Mouse (Mus musculus) liver, embryonic 16.5 days (tissue): ENCODE results near the gene Aspn. TPM values are rescaled to one million over a fixed set of nuclear protein-coding genes. Genes with fewer than 3 reads are reported as not detected.
A peak's percentile ranks its signal among the peaks of the same experiment; 100 is the strongest.

Experiments
- ATAC-seq: fragments of 200-750 bp; cut with Nextera tagmentation; 2 replicates; pipeline ENCODE4 v1.8.0; 2017; ENCODE audit warnings: low read depth, mild to moderate bottlenecking, moderate number of reproducible peaks, moderate library complexity
- H3K27ac ChIP-seq: fragments of 300-500 bp; sonication (generic); 2 replicates; pipeline ENCODE4 v1.5.1; 2014; ENCODE audit warnings: mild to moderate bottlenecking, low read length
- H3K27me3 ChIP-seq: fragments of 300-500 bp; sonication (generic); 2 replicates; pipeline ENCODE4 v1.6.1; 2014; ENCODE audit warnings: low read depth, low read length, mixed read lengths; ENCODE audit not compliant: control insufficient read depth, insufficient read depth
- H3K36me3 ChIP-seq: fragments of 300-500 bp; sonication (generic); 2 replicates; pipeline ENCODE4 v1.6.1; 2014; ENCODE audit warnings: mild to moderate bottlenecking; ENCODE audit not compliant: control insufficient read depth, insufficient read depth
- H3K4me1 ChIP-seq: fragments of 300-500 bp; sonication (generic); 2 replicates; pipeline ENCODE4 v1.6.1; 2014; ENCODE audit warnings: low read depth, low read length, mixed read lengths; ENCODE audit not compliant: control insufficient read depth
- H3K4me2 ChIP-seq: fragments of 300-500 bp; sonication (generic); 2 replicates; pipeline ENCODE4 v1.6.1; 2014; ENCODE audit warnings: low read depth, low read length, mixed read lengths
- H3K4me3 ChIP-seq: fragments of 300-500 bp; sonication (generic); 2 replicates; pipeline ENCODE4 v1.5.1; 2014; ENCODE audit warnings: low read depth, mild to moderate bottlenecking, low read length
- H3K9ac ChIP-seq: fragments of 300-500 bp; sonication (generic); 2 replicates; pipeline ENCODE4 v1.6.1; 2014; ENCODE audit warnings: low read depth, low read length
- H3K9me3 ChIP-seq: fragments of 300-500 bp; sonication (generic); replicated peaks from 2 replicates; pipeline ENCODE4 v1.6.1; 2016; ENCODE audit warnings: low read length; ENCODE audit not compliant: control insufficient read depth
- WGBS: fragments of 180-500 bp; shearing (Covaris S2); extraction: QIAGEN DNeasy Blood & Tissue Kit; methylation state at CpG from one replicate; pipeline ENCODE4 v1.1.7; 2014; ENCODE audit not compliant: insufficient replicate concordance; 5-methylcytosine and 5-hydroxymethylcytosine counted together
- polyA plus RNA-seq: library from polyadenylated mRNA; unstranded; fragments of >200 nt; fragmentation: Nextera tagmentation; extraction: Ambion mirVana; gene quantifications from 2 replicates; pipeline ENCODE4 v1.2.1, GENCODE M21; 2015

Gene Aspn
- polyA plus RNA-seq, 1 experiment from 2014 or later, result 1.5 TPM

DNA sequence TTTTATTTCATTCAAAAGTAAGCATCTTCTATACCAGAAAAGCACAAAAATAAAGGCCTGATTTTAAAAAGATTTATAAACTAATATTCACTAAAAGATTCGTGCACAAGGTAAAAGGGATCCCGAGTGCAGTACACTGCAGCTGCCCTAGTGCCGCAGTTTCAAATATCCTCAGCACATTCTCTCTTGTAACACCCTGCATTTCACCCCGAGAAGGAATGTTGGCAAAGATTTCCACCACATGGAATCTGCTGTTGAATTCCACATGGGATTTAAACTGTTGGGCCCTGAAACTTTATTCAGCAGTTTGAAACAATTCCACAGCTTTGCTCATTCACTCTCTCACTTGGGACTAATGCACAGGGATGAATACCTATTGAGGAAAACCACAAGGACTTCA is 63.5 kb downstream of the Aspn start, which contains the start of gene Ogn:
TSS of gene Ogn (plus strand) at position 333 of the 400 bp plus-strand sequence.
- ATAC-seq, result no peak
- WGBS, result 81% methylated on average over 4 of the region's 4 CpGs
- no peak within 1 kb of the TSS for H3K9ac ChIP-seq

DNA sequence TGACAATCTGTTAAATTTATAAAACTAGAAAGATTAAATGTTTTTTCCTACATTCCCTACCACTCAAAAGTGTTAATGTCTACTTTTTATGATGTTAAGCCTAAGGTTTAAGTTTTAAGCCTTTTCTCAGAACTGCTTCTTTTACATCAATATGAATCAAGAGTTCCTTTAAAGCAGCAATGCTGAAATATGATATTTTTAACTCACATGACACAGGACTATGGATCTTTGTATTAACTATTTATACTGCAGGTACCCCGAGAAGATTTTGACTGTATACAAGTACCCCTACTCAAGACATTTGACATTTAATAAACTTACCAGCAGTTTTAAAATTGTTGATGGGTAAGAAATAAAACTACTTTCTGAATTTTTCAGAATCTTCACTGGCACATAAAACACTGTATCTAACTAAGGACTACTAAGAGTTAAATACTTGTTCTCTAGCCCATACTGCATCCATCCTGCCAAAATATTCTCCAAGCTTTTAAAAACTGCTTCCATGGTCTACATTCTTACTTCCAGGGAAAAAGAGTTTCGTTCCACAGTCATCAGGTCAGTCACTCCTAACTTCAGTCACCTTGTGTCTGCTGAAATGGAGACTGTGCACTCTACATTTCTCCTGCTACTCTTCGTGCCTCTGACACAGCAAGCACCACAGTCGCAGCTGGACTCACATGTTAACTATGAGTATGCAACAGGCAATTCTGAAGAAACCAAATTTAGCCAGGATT is 64.5 kb downstream of the Aspn start:
- Histone ChIP-seq H3K9ac (no peak overlapping the region), H3K4me2 (no peak overlapping the region), H3K4me1 (no peaks in the 10 kb centered on the region), H3K4me3 (no peak overlapping the region), H3K9me3 (no peaks in the 10 kb centered on the region), H3K36me3 (no peaks in the 10 kb centered on the region), H3K27me3 (no peaks in the 10 kb centered on the region), H3K27ac (no peak overlapping the region)
- WGBS, result 76% methylated on average over 4 of the region's 4 CpGs
- no peak for ATAC-seq

More for the DNA sequence above, 63.5 kb downstream of the Aspn start, which contains the start of gene Ogn:
- no peak within 1 kb of the TSS for H3K27ac ChIP-seq
- no peaks in the 10 kb centered on the region for H3K27me3 ChIP-seq
- H3K4me3 ChIP-seq, result no peak within 1 kb of the TSS
- no peaks in the 10 kb centered on the region for H3K36me3 ChIP-seq
- no peak within 1 kb of the TSS for H3K4me2 ChIP-seq
- H3K4me1 ChIP-seq, result no peaks in the 10 kb centered on the region
- H3K9me3 ChIP-seq, result no peaks in the 10 kb centered on the region

DNA sequence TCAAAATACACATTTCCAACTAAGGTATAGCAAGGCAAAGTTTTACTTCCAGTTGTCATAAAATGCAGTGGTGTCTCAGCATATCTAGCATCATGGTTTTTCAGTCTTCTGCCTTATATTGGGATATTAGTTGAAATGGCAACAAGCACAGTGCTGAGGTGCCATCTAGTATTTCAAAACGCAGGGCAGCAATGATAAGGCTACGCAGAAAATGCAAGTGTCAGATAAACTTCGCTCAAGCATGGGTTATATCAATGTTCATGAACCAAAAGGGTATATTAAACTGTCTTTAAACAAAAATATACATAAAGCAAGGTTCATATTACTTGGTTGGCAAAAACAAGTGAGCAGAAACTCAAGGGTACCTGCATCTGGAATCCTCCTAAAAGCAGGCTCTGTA is 72.8 kb downstream of the Aspn start:
- H3K36me3 ChIP-seq, result no peaks in the 10 kb centered on the region
- peak overlapping the region; percentile 19; the same call in 1 of the 2 replicates for H3K4me2 ChIP-seq
- H3K27me3 ChIP-seq, result no peaks in the 10 kb centered on the region
- WGBS, result 20% methylated on average over 3 of the region's 3 CpGs
- peaks cover 10% of the 10 kb centered on the region for H3K4me1 ChIP-seq
- ATAC-seq, result peak; percentile 70
- no peak overlapping the region for H3K4me3 ChIP-seq
- H3K9ac ChIP-seq, result no peak overlapping the region
- peak overlapping the region; percentile 33; the same call in 1 of the 2 replicates for H3K27ac ChIP-seq
- H3K9me3 ChIP-seq, result no peaks in the 10 kb centered on the region

Other genes with a start within 250 kb of the Aspn start
- gene Fgd3, start 224.1 kb upstream of the Aspn start, polyA plus RNA-seq, result 0.67 and 0.70 TPM in 2 replicates
- gene Bicd2, start 202.9 kb upstream of the Aspn start, polyA plus RNA-seq, result 6.3 and 6.5 TPM in 2 replicates
- gene Ippk, start 123.2 kb upstream of the Aspn start, polyA plus RNA-seq, result 6.6 and 6.8 TPM in 2 replicates
- 0.62 and 0.68 TPM in 2 replicates for gene Tes3-ps, start 51.1 kb upstream of the Aspn start, polyA plus RNA-seq
- gene Ecm2, start 39.6 kb upstream of the Aspn start, polyA plus RNA-seq, result 0.36 and 0.38 TPM in 2 replicates
- 0.39 and 0.67 TPM in 2 replicates for gene Omd, start 38.0 kb downstream of the Aspn start, polyA plus RNA-seq
- gene Ogn, start 63.6 kb downstream of the Aspn start, polyA plus RNA-seq, result 2.5 and 4.1 TPM in 2 replicates
- gene Cenpp, start 108.3 kb downstream of the Aspn start, polyA plus RNA-seq, result 18.2 and 21.0 TPM in 2 replicates
- 5.4 and 5.5 TPM in 2 replicates for gene Nol8, start 108.6 kb downstream of the Aspn start, polyA plus RNA-seq
- 48.3 and 50.2 TPM in 2 replicates for gene Iars, start 137.7 kb downstream of the Aspn start, polyA plus RNA-seq